Comparison of ENCODE assay signal across 9 mouse cellular contexts in genomic region chr1:36635826-36636485, GRCm38 (mm10). TPM values are rescaled to one million over a fixed set of nuclear protein-coding genes. Genes with fewer than 3 reads are reported as not detected.
A peak's percentile ranks its signal among the peaks of the same experiment; 100 is the strongest.
DNase-seq lines count a peak whose midpoint lies in the region; ATAC-seq and TF ChIP-seq lines count a peak whose summit lies in the region.
"Had no signal": no experiment of that assay in that cellular context is flagged by ENCODE, and none has a peak within 500 bp of the region (broad histone marks: within the 10 kb centered on the region; RNA-seq: fewer than 3 reads in every experiment).

No protein-coding gene starts in this region.

- no peaks in the 10 kb centered on the region for H3K36me3 ChIP-seq in heart, embryonic 14.5 days (ENCODE audit: control insufficient read depth, insufficient read depth, low read length)
- no peaks in the 10 kb centered on the region for H3K36me3 ChIP-seq in heart, embryonic 11.5 days (ENCODE audit: control insufficient read depth, insufficient read depth, low read length)
- H3K36me3 ChIP-seq in lung, embryonic 14.5 days (ENCODE audit: insufficient read depth), result no peaks in the 10 kb centered on the region
- no peaks in the 10 kb centered on the region for H3K36me3 ChIP-seq in stomach, postnatal 0 days (ENCODE audit: control insufficient read depth, insufficient read depth, low read length)

- no peak for TF ChIP-seq CTCF in lung, embryonic 14.5 days (IDR thresholded peaks at IDR 0.05; ENCODE audit: low read depth)
- TF ChIP-seq CTCF in stomach, postnatal 0 days (IDR thresholded peaks at IDR 0.05; ENCODE audit: low read depth), result no peak

- WGBS in heart, embryonic 14.5 days, result 55% methylated on average over 2 of the region's 2 CpGs
- 71% methylated on average over 2 of the region's 2 CpGs for WGBS in heart, embryonic 11.5 days (ENCODE audit: insufficient replicate concordance)
- 59% methylated on average over 2 of the region's 2 CpGs for WGBS in lung, embryonic 14.5 days
- WGBS in stomach, postnatal 0 days, result 41% methylated on average over 2 of the region's 2 CpGs

- peaks cover 22 to 29% of the 10 kb centered on the region in 2 experiments for H3K4me1 ChIP-seq in heart, embryonic 14.5 days (ENCODE audit: control insufficient read depth in 2 of 2, insufficient read depth in 2 of 2, low read length in 2 of 2)
- H3K4me1 ChIP-seq in heart, embryonic 11.5 days (ENCODE audit: control insufficient read depth, insufficient read depth, low read length), result peaks cover 13% of the 10 kb centered on the region; the same call in 1 of the 2 replicates
- H3K4me1 ChIP-seq in lung, embryonic 14.5 days (ENCODE audit: insufficient read depth), result 0 out of 2 replicates have a peak, but pooled peaks cover 5% of the 10 kb centered on the region
- H3K4me1 ChIP-seq in stomach, postnatal 0 days (replicated peaks; ENCODE audit: control insufficient read depth, insufficient read depth), result 0 out of 2 replicates have a peak, but pooled peaks cover 4% of the 10 kb centered on the region

- DNase-seq in lung, embryonic 14.5 days, result no peak
- no peak for DNase-seq in lung, postnatal 14 days
- peak; percentile 70 for DNase-seq in cerebellum, adult 8-10 months
- DNase-seq in stomach, postnatal 0 days (ENCODE audit: low spot score), result no peak
- DNase-seq in right cerebral cortex, adult 2 months (ENCODE audit: low spot score in 2 of 2), result no peak
- DNase-seq: liver had no signal

- no peak for TF ChIP-seq EP300 in stomach, postnatal 0 days (optimal IDR thresholded peaks at IDR 0.05)

- no peaks in the 10 kb centered on the region for H3K27me3 ChIP-seq in heart, embryonic 14.5 days (ENCODE audit: control insufficient read depth, insufficient read depth, low read length)
- no peaks in the 10 kb centered on the region; the same call in 1 of the 2 replicates for H3K27me3 ChIP-seq in heart, embryonic 11.5 days (ENCODE audit: control insufficient read depth, insufficient read depth, low read length)
- no peaks in the 10 kb centered on the region for H3K27me3 ChIP-seq in lung, embryonic 14.5 days (ENCODE audit: insufficient read depth, low read length)
- no peaks in the 10 kb centered on the region for H3K27me3 ChIP-seq in stomach, postnatal 0 days (ENCODE audit: control insufficient read depth, insufficient read depth, low read length)

- H3K4me3 ChIP-seq in heart, embryonic 14.5 days (ENCODE audit: control insufficient read depth in 1 of 2, insufficient read depth in 1 of 2, low read depth in 1 of 2, low read length in 2 of 2), result no peak overlapping the region
- no peak overlapping the region for H3K4me3 ChIP-seq in heart, embryonic 11.5 days (ENCODE audit: low read depth, low read length)
- H3K4me3 ChIP-seq in lung, embryonic 14.5 days (ENCODE audit: low read depth, low read length), result no peak overlapping the region
- no peak overlapping the region for H3K4me3 ChIP-seq in stomach, postnatal 0 days (ENCODE audit: low read depth, low read length)

- ATAC-seq in heart, embryonic 14.5 days (ENCODE audit: insufficient number of reproducible peaks, insufficient read depth, low FRiP score, low read depth), result no peak
- no peak for ATAC-seq in heart, embryonic 11.5 days (replicated peaks; ENCODE audit: insufficient number of reproducible peaks, low FRiP score, low TSS enrichment)
- ATAC-seq in lung, embryonic 14.5 days (ENCODE audit: insufficient read depth), result no peak
- ATAC-seq in stomach, postnatal 0 days (ENCODE audit: low FRiP score, low TSS enrichment), result 0 out of 2 replicates have a peak, but pooled peaks have one; percentile 17

- peak overlapping the region; percentile 17; the same call in 1 of the 2 replicates for H3K9ac ChIP-seq in heart, embryonic 14.5 days (ENCODE audit: low read length)
- no peak overlapping the region for H3K9ac ChIP-seq in heart, embryonic 11.5 days (ENCODE audit: low read depth, low read length)
- H3K9ac ChIP-seq in lung, embryonic 14.5 days, result no peak overlapping the region
- H3K9ac ChIP-seq in stomach, postnatal 0 days (ENCODE audit: low read length), result no peak overlapping the region

- H3K27ac ChIP-seq in heart, embryonic 14.5 days (replicated peaks in 1 of 2; ENCODE audit: control insufficient read depth in 1 of 2, insufficient read depth in 1 of 2, low read depth in 2 of 2, low read length in 2 of 2), result peak overlapping the region in 1 of 2 experiments; percentile 56; a peak in 2 of 4 replicates
- H3K27ac ChIP-seq in heart, embryonic 11.5 days (ENCODE audit: low read depth, low read length), result no peak overlapping the region
- 0 out of 2 replicates have a peak overlapping the region, but pooled peaks have one; percentile 9 for H3K27ac ChIP-seq in lung, embryonic 14.5 days (ENCODE audit: low read depth)
- H3K27ac ChIP-seq in stomach, postnatal 0 days (replicated peaks), result peak overlapping the region; percentile 80
- H3K27ac ChIP-seq: macrophage had no signal

- no peaks in the 10 kb centered on the region for H3K9me3 ChIP-seq in heart, embryonic 14.5 days (ENCODE audit: control insufficient read depth, low read length)
- no peaks in the 10 kb centered on the region for H3K9me3 ChIP-seq in heart, embryonic 11.5 days (replicated peaks; ENCODE audit: control insufficient read depth, low read length)
- no peaks in the 10 kb centered on the region for H3K9me3 ChIP-seq in lung, embryonic 14.5 days (ENCODE audit: low read depth, low read length)
- H3K9me3 ChIP-seq in stomach, postnatal 0 days (ENCODE audit: control insufficient read depth, low read length), result no peaks in the 10 kb centered on the region

- no peak overlapping the region for H3K4me2 ChIP-seq in heart, embryonic 14.5 days (ENCODE audit: low read length)
- no peak overlapping the region for H3K4me2 ChIP-seq in heart, embryonic 11.5 days
- H3K4me2 ChIP-seq in lung, embryonic 14.5 days, result no peak overlapping the region
- no peak overlapping the region for H3K4me2 ChIP-seq in stomach, postnatal 0 days (replicated peaks; ENCODE audit: low read depth)

RNA-seq across cellular contexts. Expression of gene Fam178b, which starts 47.0 kb away (rescaled TPM):
- polyA plus RNA-seq in heart, embryonic 14.5 days (2014; fragmentation: Nextera tagmentation; extraction: Ambion mirVana), result 1.8 and 3.1 TPM in 2 replicates
- polyA plus RNA-seq in heart, embryonic 11.5 days (2014; fragmentation: Nextera tagmentation; extraction: Ambion mirVana), result 3.5 and 3.7 TPM in 2 replicates
- polyA plus RNA-seq in lung, embryonic 14.5 days (2014; fragmentation: Nextera tagmentation; extraction: Ambion mirVana), result 1.9 and 3.6 TPM in 2 replicates
- polyA plus RNA-seq in stomach, postnatal 0 days (2015; fragmentation: Nextera tagmentation; extraction: Ambion mirVana), result 0.59 and 0.77 TPM in 2 replicates
- polyA plus RNA-seq: macrophage had no signal

RNA-seq across cellular contexts. Expression of gene Cox5b, which starts 55.3 kb away (rescaled TPM):
- 1,570 and 1,612 TPM in 2 replicates for polyA plus RNA-seq in heart, embryonic 14.5 days (2014; fragmentation: Nextera tagmentation; extraction: Ambion mirVana)
- polyA plus RNA-seq in heart, embryonic 11.5 days (2014; fragmentation: Nextera tagmentation; extraction: Ambion mirVana), result 1,165 and 1,189 TPM in 2 replicates
- polyA plus RNA-seq in lung, embryonic 14.5 days (2014; fragmentation: Nextera tagmentation; extraction: Ambion mirVana), result 518 and 549 TPM in 2 replicates
- 829 and 834 TPM in 2 replicates for polyA plus RNA-seq in stomach, postnatal 0 days (2015; fragmentation: Nextera tagmentation; extraction: Ambion mirVana)
